Mouse (Mus musculus) intestine, embryonic 15.5 days (tissue): ENCODE measurements around the gene Slc9a8. TPM values are rescaled to one million over a fixed set of nuclear protein-coding genes. Genes with fewer than 3 reads are reported as not detected.
A peak's percentile ranks its signal among the peaks of the same experiment; 100 is the strongest.

Experiments
- ATAC-seq: fragments of 200-750 bp; cut with Nextera tagmentation; 2 replicates; pipeline ENCODE4 v1.8.0; 2017; ENCODE audit warnings: moderate TSS enrichment, moderate library complexity
- H3K27ac ChIP-seq: fragments of 300-500 bp; sonication (generic); 2 replicates; pipeline ENCODE4 v1.5.1; 2015; ENCODE audit warnings: mild to moderate bottlenecking, inconsistent platforms
- H3K27me3 ChIP-seq: fragments of 300-500 bp; sonication (generic); replicated peaks from 2 replicates; pipeline ENCODE4 v1.6.1; 2015; ENCODE audit warnings: inconsistent platforms
- H3K36me3 ChIP-seq: fragments of 300-500 bp; sonication (generic); 2 replicates; pipeline ENCODE4 v1.6.1; 2015; ENCODE audit warnings: inconsistent platforms
- H3K4me1 ChIP-seq: fragments of 300-500 bp; sonication (generic); replicated peaks from 2 replicates; pipeline ENCODE4 v1.6.1; 2015; ENCODE audit warnings: inconsistent platforms
- H3K4me2 ChIP-seq: fragments of 300-500 bp; sonication (generic); replicated peaks from 2 replicates; pipeline ENCODE4 v1.6.1; 2015; ENCODE audit warnings: mild to moderate bottlenecking, inconsistent platforms
- H3K4me3 ChIP-seq: fragments of 300-500 bp; sonication (generic); replicated peaks from 2 replicates; pipeline ENCODE4 v1.5.1; 2015; ENCODE audit warnings: inconsistent platforms
- H3K9ac ChIP-seq: fragments of 300-500 bp; sonication (generic); 2 replicates; pipeline ENCODE4 v1.6.1; 2015; ENCODE audit warnings: inconsistent platforms
- H3K9me3 ChIP-seq: fragments of 300-500 bp; sonication (generic); 2 replicates; pipeline ENCODE4 v1.6.1; 2016; ENCODE audit warnings: inconsistent platforms
- WGBS: fragments of 180-500 bp; shearing (Covaris S2); methylation state at CpG from one replicate; pipeline ENCODE4 v1.1.7; 2015; 5-methylcytosine and 5-hydroxymethylcytosine counted together
- polyA plus RNA-seq: library from polyadenylated mRNA; unstranded; fragments of >200 nt; fragmentation: Nextera tagmentation; extraction: Ambion mirVana; gene quantifications from 2 replicates; pipeline ENCODE4 v1.2.1, GENCODE M21; 2015

Slc9a8 gene
- 19.9 and 21.7 TPM in 2 replicates for polyA plus RNA-seq

DNA sequence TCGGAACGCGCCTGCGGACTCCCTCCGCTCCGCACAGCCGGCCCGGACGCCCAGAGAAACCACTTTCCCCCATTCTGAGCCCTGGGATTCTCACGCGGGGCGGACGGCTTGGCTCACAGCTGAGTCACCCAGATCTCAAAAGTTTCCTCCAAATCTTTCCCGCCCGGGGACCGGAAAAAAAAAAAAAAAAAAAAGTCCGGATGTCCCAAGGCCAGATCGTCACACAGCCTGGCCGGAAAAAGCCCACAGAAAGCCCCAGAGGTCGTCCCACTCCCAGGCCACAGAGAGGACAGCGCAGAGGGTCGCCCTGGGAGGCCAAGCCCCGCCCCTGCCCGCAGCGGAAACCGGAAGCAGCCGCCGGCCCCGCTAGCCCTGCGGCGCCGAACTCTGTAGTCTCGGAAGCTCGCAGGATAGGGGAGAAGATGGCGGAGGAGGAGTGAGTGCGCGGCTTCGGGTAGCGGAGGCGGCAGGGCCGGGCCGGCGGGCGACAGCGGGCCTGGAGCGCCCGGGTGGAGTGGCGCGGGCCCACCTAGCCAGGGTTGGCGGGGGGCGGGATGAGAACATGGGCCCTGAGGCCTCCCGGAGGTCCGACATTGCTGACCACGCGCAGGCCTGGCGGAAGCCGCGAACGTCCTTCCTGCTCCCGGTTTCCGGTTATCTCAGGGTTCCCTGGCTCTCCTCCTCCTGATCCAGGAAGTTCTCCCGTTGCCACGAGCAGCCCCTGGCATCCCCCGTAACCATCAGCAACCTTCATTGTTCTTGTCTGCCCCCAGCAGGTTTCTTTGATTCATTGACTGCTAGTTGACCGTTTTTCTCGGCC, at the start of gene Slc9a8:
Slc9a8 (plus strand) TSS at position 383 of the 820 bp plus-strand sequence.
- WGBS, result under 1% methylated on average over 65 of the region's 66 CpGs
- Histone ChIP-seq H3K9ac (peak within 1 kb of the TSS; percentile 95), H3K4me3 (peak within 1 kb of the TSS; percentile 73), H3K36me3 (peaks cover 19% of the 10 kb centered on the region), H3K4me2 (peak within 1 kb of the TSS; percentile 78), H3K4me1 (peaks cover 13% of the 10 kb centered on the region), H3K9me3 (no peaks in the 10 kb centered on the region; the same call in 1 of the 2 replicates), H3K27me3 (no peaks in the 10 kb centered on the region), H3K27ac (peak within 1 kb of the TSS; percentile 96)
- ATAC-seq, result peak; percentile 98

GRCm38 (mm10) chr2:167373266-167373665, 48.2 kb upstream of the Slc9a8 start:
- ATAC-seq, result no peak; the same call in 1 of the 2 replicates
- H3K4me1 ChIP-seq, result no peaks in the 10 kb centered on the region; the same call in 1 of the 2 replicates
- no peaks in the 10 kb centered on the region for H3K36me3 ChIP-seq
- H3K4me2 ChIP-seq, result no peak overlapping the region
- no peak overlapping the region for H3K9ac ChIP-seq
- H3K27ac ChIP-seq, result no peak overlapping the region
- WGBS, result 65% methylated on average over 5 of the region's 5 CpGs
- no peaks in the 10 kb centered on the region for H3K27me3 ChIP-seq
- no peak overlapping the region for H3K4me3 ChIP-seq
- H3K9me3 ChIP-seq, result no peaks in the 10 kb centered on the region

- no peak overlapping the region for H3K4me2 ChIP-seq
- WGBS, result 92% methylated on average over 12 of the region's 12 CpGs
- H3K9me3 ChIP-seq, result no peaks in the 10 kb centered on the region
- H3K27me3 ChIP-seq, result no peaks in the 10 kb centered on the region
- no peak overlapping the region for H3K9ac ChIP-seq
- H3K4me3 ChIP-seq, result no peak overlapping the region
- ATAC-seq, result no peak
- H3K27ac ChIP-seq, result no peak overlapping the region
- H3K36me3 ChIP-seq, result no peaks in the 10 kb centered on the region
- H3K4me1 ChIP-seq, result peaks cover 3% of the 10 kb centered on the region; the same call in 1 of the 2 replicates
Measured at GRCm38 (mm10) chr2:167374191-167374805, 47.2 kb upstream of the Slc9a8 start.

GRCm38 (mm10) chr2:167375135-167375534, 46.4 kb upstream of the Slc9a8 start:
- no peak for ATAC-seq
- Histone ChIP-seq H3K4me3 (no peak overlapping the region), H3K4me1 (peaks cover 3% of the 10 kb centered on the region; the same call in 1 of the 2 replicates), H3K27me3 (no peaks in the 10 kb centered on the region), H3K27ac (no peak overlapping the region), H3K36me3 (no peaks in the 10 kb centered on the region), H3K9ac (no peak overlapping the region), H3K4me2 (no peak overlapping the region), H3K9me3 (no peaks in the 10 kb centered on the region)
- WGBS, result 75% methylated on average over 9 of the region's 9 CpGs

- H3K27me3 ChIP-seq, result no peaks in the 10 kb centered on the region
- no peak for ATAC-seq
Measured at GRCm38 (mm10) chr2:167375688-167376087, 45.8 kb upstream of the Slc9a8 start.

GRCm38 (mm10) chr2:167376160-167376564, 45.4 kb upstream of the Slc9a8 start:
- peaks cover 14% of the 10 kb centered on the region for H3K4me1 ChIP-seq
- H3K36me3 ChIP-seq, result no peaks in the 10 kb centered on the region
- ATAC-seq, result no peak
- H3K27ac ChIP-seq, result no peak overlapping the region
- no peaks in the 10 kb centered on the region for H3K9me3 ChIP-seq
- no peak overlapping the region for H3K4me2 ChIP-seq
- H3K9ac ChIP-seq, result no peak overlapping the region
- WGBS, result 78% methylated on average over 8 of the region's 8 CpGs
- H3K4me3 ChIP-seq, result no peak overlapping the region
- no peaks in the 10 kb centered on the region for H3K27me3 ChIP-seq

More at GRCm38 (mm10) chr2:167375688-167376087, 45.8 kb upstream of the Slc9a8 start:
- Histone ChIP-seq H3K4me2 (no peak overlapping the region), H3K4me3 (no peak overlapping the region), H3K4me1 (peaks cover 9% of the 10 kb centered on the region), H3K9me3 (no peaks in the 10 kb centered on the region), H3K9ac (no peak overlapping the region), H3K27ac (no peak overlapping the region), H3K36me3 (no peaks in the 10 kb centered on the region)
- WGBS, result 87% methylated on average over 5 of the region's 5 CpGs

GRCm38 (mm10) chr2:167377697-167378096, 43.8 kb upstream of the Slc9a8 start:
- no peak for ATAC-seq

GRCm38 (mm10) chr2:167378972-167379371, 42.5 kb upstream of the Slc9a8 start:
- Histone ChIP-seq H3K4me1 (peaks cover 19% of the 10 kb centered on the region), H3K27me3 (no peaks in the 10 kb centered on the region), H3K27ac (no peak overlapping the region), H3K9me3 (no peaks in the 10 kb centered on the region), H3K4me2 (no peak overlapping the region), H3K4me3 (no peak overlapping the region), H3K36me3 (no peaks in the 10 kb centered on the region), H3K9ac (no peak overlapping the region)
- ATAC-seq, result no peak
- WGBS, result 47% methylated on average over 4 of the region's 4 CpGs

More at GRCm38 (mm10) chr2:167377697-167378096, 43.8 kb upstream of the Slc9a8 start:
- Histone ChIP-seq H3K9me3 (no peaks in the 10 kb centered on the region), H3K36me3 (no peaks in the 10 kb centered on the region), H3K4me1 (peaks cover 17% of the 10 kb centered on the region), H3K27ac (no peak overlapping the region), H3K9ac (no peak overlapping the region), H3K4me3 (no peak overlapping the region), H3K4me2 (no peak overlapping the region), H3K27me3 (no peaks in the 10 kb centered on the region)
- WGBS, result 34% methylated on average over 3 of the region's 3 CpGs

- Histone ChIP-seq H3K27me3 (no peaks in the 10 kb centered on the region), H3K4me1 (peaks cover 19% of the 10 kb centered on the region), H3K36me3 (no peaks in the 10 kb centered on the region), H3K9me3 (no peaks in the 10 kb centered on the region), H3K27ac (no peak overlapping the region), H3K4me2 (no peak overlapping the region), H3K9ac (no peak overlapping the region), H3K4me3 (no peak overlapping the region)
- ATAC-seq, result peak; percentile 45
- WGBS, result 49% methylated on average over 7 of the region's 7 CpGs
Measured at GRCm38 (mm10) chr2:167380615-167381285, 40.8 kb upstream of the Slc9a8 start.

DNA sequence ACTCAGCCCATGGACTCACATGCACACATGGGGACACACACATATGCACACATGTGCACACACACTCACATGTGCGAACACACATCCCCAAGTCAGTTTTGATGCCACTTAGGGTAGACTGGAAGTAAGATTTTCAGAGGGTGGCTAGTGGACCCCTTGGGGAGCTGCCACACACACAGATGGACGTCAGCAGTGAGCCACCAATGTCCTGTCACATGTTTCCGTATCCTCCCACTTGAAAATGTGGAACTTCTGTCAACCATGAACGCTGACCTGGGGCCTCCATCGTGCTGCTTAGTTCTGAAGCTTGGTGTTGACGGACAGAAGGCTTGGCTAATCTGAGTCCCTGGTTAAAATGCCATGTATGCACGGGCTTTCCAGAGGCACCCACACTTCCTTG, 39.9 kb upstream of the Slc9a8 start:
- Histone ChIP-seq H3K36me3 (no peaks in the 10 kb centered on the region), H3K4me2 (no peak overlapping the region), H3K27ac (no peak overlapping the region), H3K4me1 (peaks cover 19% of the 10 kb centered on the region), H3K9ac (no peak overlapping the region), H3K9me3 (no peaks in the 10 kb centered on the region), H3K27me3 (no peaks in the 10 kb centered on the region), H3K4me3 (no peak overlapping the region)
- 76% methylated on average over 7 of the region's 7 CpGs for WGBS
- no peak for ATAC-seq

DNA sequence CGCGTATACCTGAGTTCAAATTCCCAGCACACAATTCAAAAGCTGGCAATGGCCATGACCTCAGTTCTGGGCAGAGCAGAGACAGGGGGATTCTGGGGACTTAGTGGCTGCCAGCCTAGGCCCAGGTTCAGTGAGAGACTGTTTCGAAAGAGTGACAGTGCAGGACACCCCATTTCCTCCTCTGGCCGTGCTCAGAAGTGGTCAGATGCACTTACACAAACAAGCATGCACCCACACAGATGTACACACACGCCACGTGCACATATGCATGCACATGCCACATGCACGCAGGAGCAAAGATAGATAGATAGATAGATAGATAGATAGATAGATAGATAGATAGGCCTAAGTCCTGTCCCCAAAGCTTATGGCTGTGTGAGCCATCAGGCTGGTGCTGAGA, 39.1 kb upstream of the Slc9a8 start:
- WGBS, result 89% methylated on average over 7 of the region's 7 CpGs
- no peak for ATAC-seq
- Histone ChIP-seq H3K9ac (no peak overlapping the region), H3K27ac (no peak overlapping the region), H3K4me1 (peaks cover 19% of the 10 kb centered on the region), H3K9me3 (no peaks in the 10 kb centered on the region), H3K4me2 (no peak overlapping the region), H3K36me3 (no peaks in the 10 kb centered on the region), H3K4me3 (no peak overlapping the region), H3K27me3 (no peaks in the 10 kb centered on the region)

DNA sequence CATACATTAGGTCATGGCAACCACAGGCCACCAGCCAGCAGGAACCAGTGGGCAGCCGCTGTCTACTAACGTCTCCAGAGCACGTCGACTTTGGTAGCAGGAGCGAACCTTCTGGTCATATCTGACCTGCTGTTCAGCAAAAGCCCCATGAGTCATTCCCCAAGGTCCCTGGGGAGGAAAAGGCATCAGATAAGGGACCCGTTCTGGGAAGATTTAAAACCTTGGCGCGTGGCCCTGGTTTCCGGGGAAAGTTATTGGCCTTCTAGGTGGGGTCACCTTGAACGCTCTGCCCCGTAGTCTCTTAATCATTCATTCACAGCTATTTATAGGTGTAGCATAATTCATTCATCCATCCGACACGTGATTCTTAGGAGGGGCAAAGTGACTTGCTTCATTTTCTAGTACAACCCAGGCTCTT, 37.8 kb upstream of the Slc9a8 start:
- WGBS, result 46% methylated on average over 13 of the region's 13 CpGs
- ATAC-seq, result peak; percentile 77
- peaks cover 17% of the 10 kb centered on the region for H3K4me1 ChIP-seq
- H3K27ac ChIP-seq, result no peak overlapping the region
- no peaks in the 10 kb centered on the region for H3K27me3 ChIP-seq
- H3K36me3 ChIP-seq, result no peaks in the 10 kb centered on the region
- H3K9ac ChIP-seq, result no peak overlapping the region
- no peak overlapping the region for H3K4me2 ChIP-seq
- H3K9me3 ChIP-seq, result no peaks in the 10 kb centered on the region
- no peak overlapping the region for H3K4me3 ChIP-seq
